Mouse (Mus musculus): ENCODE data around the gene Zmynd19. TPM values are rescaled to one million over a fixed set of nuclear protein-coding genes. Genes with fewer than 3 reads are reported as not detected.

Gene Zmynd19
- polyA plus RNA-seq, 1 experiment from 2014 or later: 47.3 TPM

GRCm38 (mm10) chr2:24914762-24915161 lies 34.8 kb upstream of the Zmynd19 start:
- Histone ChIP-seq H3K4me1 (replicated peaks; ENCODE audit: control insufficient read depth, insufficient read depth, low read length) (peaks cover 10% of the 10 kb centered on the region), H3K36me3 (ENCODE audit: control insufficient read depth, insufficient read depth, low read length) (no peaks in the 10 kb centered on the region), H3K27me3 (replicated peaks; ENCODE audit: control insufficient read depth, insufficient read depth, low read length) (no peaks in the 10 kb centered on the region), H3K27ac (ENCODE audit: low read depth, low read length) (no peak overlapping the region), H3K4me2 (no peak overlapping the region), H3K9me3 (ENCODE audit: control insufficient read depth, low read length) (no peaks in the 10 kb centered on the region), H3K4me3 (ENCODE audit: low read depth, low read length) (no peak overlapping the region), H3K9ac (ENCODE audit: low read depth, low read length) (no peak overlapping the region)
- ATAC-seq (replicated peaks; ENCODE audit: low FRiP score) (no peak), DNase-seq (ENCODE audit: low spot score) (no peak)
- WGBS: 95% methylated on average over 3 of the region's 3 CpGs

DNA sequence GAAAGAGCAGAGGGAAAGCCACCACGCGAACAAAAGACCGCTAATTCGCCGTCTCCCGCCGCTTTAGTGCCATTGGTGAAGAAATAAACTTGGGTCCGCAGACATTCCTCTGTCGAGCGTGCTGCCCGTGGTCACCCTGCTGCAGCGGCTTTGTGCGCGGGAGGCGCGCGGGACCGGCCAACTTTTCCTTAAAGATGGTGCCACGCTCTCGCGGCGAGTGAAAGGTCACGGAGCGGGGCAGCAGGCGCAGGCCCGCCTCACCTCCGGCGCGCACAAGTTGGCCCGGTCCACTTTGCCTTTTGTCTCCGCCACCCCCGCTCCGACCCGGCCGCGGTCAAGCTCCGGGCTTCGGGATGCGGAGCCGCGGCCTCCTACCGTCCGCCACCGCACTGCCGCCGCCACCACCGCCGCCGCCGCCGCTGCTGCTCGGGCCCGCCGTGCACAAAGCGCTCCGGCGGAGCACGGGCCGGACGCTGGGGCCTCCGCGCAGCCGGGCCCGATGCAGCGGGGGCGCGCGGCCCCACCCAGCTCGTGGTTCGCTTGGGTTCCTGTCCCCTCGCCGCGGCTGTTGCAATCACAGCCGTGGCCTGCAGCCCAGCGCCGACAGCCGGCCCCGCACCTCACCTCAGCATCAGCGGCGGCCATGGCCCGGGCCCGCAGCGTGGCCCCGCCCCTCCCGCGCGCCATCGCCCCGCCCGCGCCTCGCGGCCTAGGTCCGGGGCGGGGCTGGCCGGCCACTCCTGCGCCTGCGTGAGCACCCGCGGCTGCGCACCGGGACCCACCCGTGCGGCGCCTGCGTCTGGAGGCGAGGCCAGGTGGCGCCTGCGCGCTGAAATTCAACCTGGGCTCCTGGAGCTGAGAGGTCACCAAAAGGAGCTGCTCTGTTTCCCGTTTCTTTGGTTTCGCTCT lies 30.4 kb upstream of the Zmynd19 start, which contains the start of gene Ehmt1:
Gene Ehmt1 (minus strand): TSS at position 685 of the 909 bp plus-strand sequence.
- WGBS: under 1% methylated on average over 84 of the region's 112 CpGs
- no peaks in the 10 kb centered on the region for H3K36me3 ChIP-seq (ENCODE audit: control insufficient read depth, insufficient read depth, low read length)
- peak within 1 kb of the TSS; percentile 99 for H3K4me3 ChIP-seq (ENCODE audit: low read depth, low read length)
- peak within 1 kb of the TSS; percentile 94 for H3K27ac ChIP-seq (ENCODE audit: low read depth, low read length)
- no peaks in the 10 kb centered on the region for H3K9me3 ChIP-seq (ENCODE audit: control insufficient read depth, low read length)
- peak within 1 kb of the TSS; percentile 98 for H3K9ac ChIP-seq (ENCODE audit: low read depth, low read length)
- ATAC-seq (replicated peaks; ENCODE audit: low FRiP score): peak; percentile 98
- DNase-seq (ENCODE audit: low spot score): peak; percentile 91
- peak within 1 kb of the TSS; percentile 80 for H3K4me2 ChIP-seq
- no peaks in the 10 kb centered on the region for H3K27me3 ChIP-seq (replicated peaks; ENCODE audit: control insufficient read depth, insufficient read depth, low read length)
- peaks cover 10% of the 10 kb centered on the region for H3K4me1 ChIP-seq (replicated peaks; ENCODE audit: control insufficient read depth, insufficient read depth, low read length)

- 9% methylated on average over 8 of the region's 8 CpGs for WGBS
- H3K9me3 ChIP-seq (ENCODE audit: control insufficient read depth, low read length): no peaks in the 10 kb centered on the region
- H3K9ac ChIP-seq (ENCODE audit: low read depth, low read length): peak overlapping the region; percentile 98
- no peaks in the 10 kb centered on the region for H3K27me3 ChIP-seq (replicated peaks; ENCODE audit: control insufficient read depth, insufficient read depth, low read length)
- ATAC-seq (replicated peaks; ENCODE audit: low FRiP score): peak; percentile 67
- peak overlapping the region; percentile 94 for H3K27ac ChIP-seq (ENCODE audit: low read depth, low read length)
- H3K4me1 ChIP-seq (replicated peaks; ENCODE audit: control insufficient read depth, insufficient read depth, low read length): peaks cover 10% of the 10 kb centered on the region
- H3K4me3 ChIP-seq (ENCODE audit: low read depth, low read length): peak overlapping the region; percentile 99
- H3K4me2 ChIP-seq: peak overlapping the region; percentile 80
- DNase-seq (ENCODE audit: low spot score): no peak
- H3K36me3 ChIP-seq (ENCODE audit: control insufficient read depth, insufficient read depth, low read length): no peaks in the 10 kb centered on the region
These were observed 29.8 kb upstream of the Zmynd19 start for GRCm38 (mm10) chr2:24919839-24920175.

- ATAC-seq (replicated peaks; ENCODE audit: low FRiP score) (no peak), DNase-seq (ENCODE audit: low spot score) (no peak)
- H3K4me2 ChIP-seq: no peak overlapping the region
- no peak overlapping the region for H3K4me3 ChIP-seq (ENCODE audit: low read depth, low read length)
- H3K9me3 ChIP-seq (ENCODE audit: control insufficient read depth, low read length): no peaks in the 10 kb centered on the region
- H3K27me3 ChIP-seq (replicated peaks; ENCODE audit: control insufficient read depth, insufficient read depth, low read length): no peaks in the 10 kb centered on the region
- 57% methylated on average over 2 of the region's 2 CpGs for WGBS
- H3K27ac ChIP-seq (ENCODE audit: low read depth, low read length): no peak overlapping the region
- H3K36me3 ChIP-seq (ENCODE audit: control insufficient read depth, insufficient read depth, low read length): 0 out of 2 replicates have a peak, but pooled peaks cover 2% of the 10 kb centered on the region
- H3K4me1 ChIP-seq (replicated peaks; ENCODE audit: control insufficient read depth, insufficient read depth, low read length): no peaks in the 10 kb centered on the region
- H3K9ac ChIP-seq (ENCODE audit: low read depth, low read length): no peak overlapping the region
These were observed 26.0 kb upstream of the Zmynd19 start for GRCm38 (mm10) chr2:24923561-24923960.

GRCm38 (mm10) chr2:24925284-24925683 lies 24.3 kb upstream of the Zmynd19 start:
- Histone ChIP-seq H3K4me2 (no peak overlapping the region), H3K9ac (ENCODE audit: low read depth, low read length) (no peak overlapping the region), H3K9me3 (ENCODE audit: control insufficient read depth, low read length) (no peaks in the 10 kb centered on the region), H3K4me3 (ENCODE audit: low read depth, low read length) (no peak overlapping the region), H3K27me3 (replicated peaks; ENCODE audit: control insufficient read depth, insufficient read depth, low read length) (no peaks in the 10 kb centered on the region), H3K4me1 (replicated peaks; ENCODE audit: control insufficient read depth, insufficient read depth, low read length) (no peaks in the 10 kb centered on the region), H3K36me3 (ENCODE audit: control insufficient read depth, insufficient read depth, low read length) (0 out of 2 replicates have a peak, but pooled peaks cover 2% of the 10 kb centered on the region), H3K27ac (ENCODE audit: low read depth, low read length) (no peak overlapping the region)
- WGBS: 80% methylated on average over 8 of the region's 8 CpGs
- ATAC-seq (replicated peaks; ENCODE audit: low FRiP score) (0 out of 2 replicates have a peak, but pooled peaks have one; percentile 4), DNase-seq (ENCODE audit: low spot score) (no peak)

DNA sequence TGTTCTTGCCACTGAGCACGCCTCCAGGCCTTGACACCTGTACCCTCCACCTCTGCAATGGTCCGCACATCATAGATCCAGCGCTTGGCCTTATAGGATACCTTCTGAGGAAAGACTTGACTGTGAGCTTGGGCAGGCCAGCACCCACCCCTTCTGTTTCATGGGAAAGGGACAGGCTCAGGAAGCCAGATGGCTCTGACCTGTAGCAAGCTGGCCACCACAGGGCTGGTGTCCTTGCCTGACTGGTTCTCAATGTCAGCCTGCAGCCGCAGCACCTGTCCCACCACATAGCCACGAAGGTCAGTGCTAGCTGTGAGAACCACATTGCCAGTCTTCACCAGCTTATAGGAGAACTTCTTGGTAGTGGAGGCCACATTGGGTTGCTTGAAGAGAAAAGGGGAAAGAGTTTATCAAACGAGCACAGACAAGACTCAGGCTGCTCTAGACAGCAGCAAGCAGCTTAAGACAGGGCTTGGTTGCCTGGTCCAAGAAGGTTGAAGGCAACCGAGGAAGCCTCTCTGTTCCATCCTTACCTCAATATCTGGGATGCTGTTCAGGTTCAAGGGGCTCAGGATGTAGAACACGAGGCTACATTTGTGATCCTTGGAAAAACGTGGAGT lies 23.1 kb upstream of the Zmynd19 start:
- Histone ChIP-seq H3K4me2 (no peak overlapping the region), H3K27ac (ENCODE audit: low read depth, low read length) (no peak overlapping the region), H3K27me3 (replicated peaks; ENCODE audit: control insufficient read depth, insufficient read depth, low read length) (no peaks in the 10 kb centered on the region), H3K4me1 (replicated peaks; ENCODE audit: control insufficient read depth, insufficient read depth, low read length) (no peaks in the 10 kb centered on the region), H3K36me3 (ENCODE audit: control insufficient read depth, insufficient read depth, low read length) (0 out of 2 replicates have a peak, but pooled peaks cover 2% of the 10 kb centered on the region), H3K9ac (ENCODE audit: low read depth, low read length) (no peak overlapping the region), H3K4me3 (ENCODE audit: low read depth, low read length) (no peak overlapping the region), H3K9me3 (ENCODE audit: control insufficient read depth, low read length) (no peaks in the 10 kb centered on the region)
- ATAC-seq (replicated peaks; ENCODE audit: low FRiP score): no peak
- WGBS: 77% methylated on average over 9 of the region's 9 CpGs
- no peak for DNase-seq (ENCODE audit: low spot score)

- Histone ChIP-seq H3K36me3 (ENCODE audit: control insufficient read depth, insufficient read depth, low read length) (0 out of 2 replicates have a peak, but pooled peaks cover 2% of the 10 kb centered on the region), H3K9me3 (ENCODE audit: control insufficient read depth, low read length) (no peaks in the 10 kb centered on the region), H3K4me2 (no peak overlapping the region), H3K4me3 (ENCODE audit: low read depth, low read length) (no peak overlapping the region), H3K27ac (ENCODE audit: low read depth, low read length) (no peak overlapping the region), H3K4me1 (replicated peaks; ENCODE audit: control insufficient read depth, insufficient read depth, low read length) (no peaks in the 10 kb centered on the region), H3K27me3 (replicated peaks; ENCODE audit: control insufficient read depth, insufficient read depth, low read length) (no peaks in the 10 kb centered on the region), H3K9ac (ENCODE audit: low read depth, low read length) (no peak overlapping the region)
- no peak for ATAC-seq (replicated peaks; ENCODE audit: low FRiP score)
- no peak for DNase-seq (ENCODE audit: low spot score)
- WGBS: 52% methylated on average over 7 of the region's 7 CpGs
These were observed 22.6 kb upstream of the Zmynd19 start for GRCm38 (mm10) chr2:24926965-24927358.

- H3K4me1 ChIP-seq (replicated peaks; ENCODE audit: control insufficient read depth, insufficient read depth, low read length): no peaks in the 10 kb centered on the region
- H3K9ac ChIP-seq (ENCODE audit: low read depth, low read length): no peak overlapping the region
- no peaks in the 10 kb centered on the region for H3K27me3 ChIP-seq (replicated peaks; ENCODE audit: control insufficient read depth, insufficient read depth, low read length)
- H3K4me3 ChIP-seq (ENCODE audit: low read depth, low read length): no peak overlapping the region
- DNase-seq (ENCODE audit: low spot score) (no peak), ATAC-seq (replicated peaks; ENCODE audit: low FRiP score) (no peak)
- no peak overlapping the region for H3K27ac ChIP-seq (ENCODE audit: low read depth, low read length)
- 71% methylated on average over 4 of the region's 4 CpGs for WGBS
- H3K4me2 ChIP-seq: no peak overlapping the region
- H3K9me3 ChIP-seq (ENCODE audit: control insufficient read depth, low read length): no peaks in the 10 kb centered on the region
- H3K36me3 ChIP-seq (ENCODE audit: control insufficient read depth, insufficient read depth, low read length): 0 out of 2 replicates have a peak, but pooled peaks cover 2% of the 10 kb centered on the region
These were observed 21.6 kb upstream of the Zmynd19 start for GRCm38 (mm10) chr2:24927810-24928479.

All from liver, embryonic 11.5 days (tissue).